Mouse (Mus musculus) MEL (cell line): ENCODE results near the gene St13. TPM values are rescaled to one million over a fixed set of nuclear protein-coding genes. Genes with fewer than 3 reads are reported as not detected.
"Not testable (repeated sequence)": the region's sequence is repeated elsewhere in the genome, so short reads cannot be mapped to it uniquely, and the experiment has no call there.

Experiments
- DNase-seq: peaks from one replicate; pipeline ENCODE4 v3.0.0; 2011; ENCODE audit warnings: low read depth, low spot score
- H3K27ac ChIP-seq: 2 replicates; pipeline ENCODE4 v1.5.1; 2012; ENCODE audit warnings: low read depth, mild to moderate bottlenecking, control low read depth, low read length, moderate library complexity; ENCODE audit not compliant: control insufficient read depth
- H3K27me3 ChIP-seq, 2 experiments: fragments of 150-350 bp in 1 of 2; sonication (generic) in 1 of 2; 2 replicates each; pipeline ENCODE4 v1.6.1; 2012; ENCODE audit warnings: low read length in 2 of 2, mild to moderate bottlenecking in 2 of 2, improper control_type of control experiment in 1 of 2, moderate library complexity in 1 of 2; ENCODE audit not compliant: insufficient read depth in 2 of 2, control insufficient read depth in 1 of 2
- H3K36me3 ChIP-seq, 2 experiments: 2 replicates each; pipeline ENCODE4 v1.6.1; 2012 to 2014; ENCODE audit warnings: low read length in 2 of 2, improper control_type of control experiment in 1 of 2, inconsistent platforms in 1 of 2, mild to moderate bottlenecking in 1 of 2; ENCODE audit not compliant: insufficient read depth in 2 of 2, control insufficient read depth in 1 of 2
- H3K4me1 ChIP-seq, 2 experiments: fragments of 150-350 bp in 1 of 2; sonication (generic) in 1 of 2; 2 replicates each; pipeline ENCODE4 v1.6.1; 2012; ENCODE audit warnings: low read length in 2 of 2, improper control_type of control experiment in 1 of 2, mild to moderate bottlenecking in 1 of 2; ENCODE audit not compliant: insufficient read depth in 2 of 2, control insufficient read depth in 1 of 2
- H3K4me3 ChIP-seq, 2 experiments: fragments of 150-350 bp in 1 of 2; sonication (generic) in 1 of 2; 2 replicates each; pipeline ENCODE4 v1.5.1; 2012; ENCODE audit warnings: low read depth in 2 of 2, low read length in 2 of 2, mild to moderate bottlenecking in 2 of 2, moderate library complexity in 2 of 2, control low read depth in 1 of 2, improper control_type of control experiment in 1 of 2; ENCODE audit not compliant: control insufficient read depth in 1 of 2, insufficient read depth in 1 of 2
- H3K79me2 ChIP-seq: 2 replicates; pipeline ENCODE4 v1.6.1; 2012; ENCODE audit warnings: mild to moderate bottlenecking, low read length, moderate library complexity; ENCODE audit not compliant: control insufficient read depth, poor library complexity, insufficient read depth
- H3K9ac ChIP-seq: 2 replicates; pipeline ENCODE4 v1.6.1; 2012; ENCODE audit warnings: low read depth, mild to moderate bottlenecking, control low read depth, low read length, moderate library complexity; ENCODE audit not compliant: control insufficient read depth, poor library complexity, severe bottlenecking
- H3K9me3 ChIP-seq: fragments of 150-350 bp; sonication (generic); replicated peaks from 2 replicates; pipeline ENCODE4 v1.6.1; 2012; ENCODE audit warnings: mild to moderate bottlenecking, low read length, improper control_type of control experiment, moderate library complexity; ENCODE audit not compliant: insufficient read depth
- BHLHE40 ChIP-seq: IDR thresholded peaks from 2 replicates; pipeline ENCODE4 v1.6.1; 2012; ENCODE audit warnings: low read depth, mild to moderate bottlenecking, inconsistent platforms, low read length, improper control_type of control experiment, borderline replicate concordance
- CHD1 ChIP-seq: IDR thresholded peaks from 2 replicates; pipeline ENCODE4 v1.6.1; 2012; ENCODE audit warnings: low read depth, mild to moderate bottlenecking, inconsistent platforms, low read length, improper control_type of control experiment
- CTCF ChIP-seq, 3 experiments: IDR thresholded peaks in 2 of 3; conservative IDR thresholded peaks in 1 of 3; 2 replicates each; pipeline ENCODE4 v1.5.1; 2011 to 2012; ENCODE audit warnings: low read length in 3 of 3, low read depth in 2 of 3, mild to moderate bottlenecking in 2 of 3, improper control_type of control experiment in 1 of 3, inconsistent platforms in 1 of 3, mixed read lengths in 1 of 3, moderate library complexity in 1 of 3; ENCODE audit not compliant: control insufficient read depth in 1 of 3, insufficient read depth in 1 of 3, poor library complexity in 1 of 3, severe bottlenecking in 1 of 3
- EP300 ChIP-seq, 2 experiments: IDR thresholded peaks; 2 replicates each; pipeline ENCODE4 v1.6.1; 2011; ENCODE audit warnings: improper control_type of control experiment in 2 of 2, low read length in 2 of 2, low read depth in 1 of 2, mild to moderate bottlenecking in 1 of 2
- GABPA ChIP-seq: IDR thresholded peaks from 2 replicates; pipeline ENCODE4 v1.6.1; 2012; ENCODE audit warnings: low read depth, mild to moderate bottlenecking, inconsistent platforms, low read length, improper control_type of control experiment, moderate library complexity
- GATA1 ChIP-seq: IDR thresholded peaks from 2 replicates; pipeline ENCODE4 v1.6.1; 2011; ENCODE audit warnings: low read depth, low read length, improper control_type of control experiment
- JUND ChIP-seq: IDR thresholded peaks from 2 replicates; pipeline ENCODE4 v1.6.1; 2011; ENCODE audit warnings: low read depth, mild to moderate bottlenecking, improper control_type of control experiment, low read length
- KAT2A ChIP-seq: conservative IDR thresholded peaks from 2 replicates; pipeline ENCODE4 v1.6.1; 2012; ENCODE audit warnings: low read depth, low read length, improper control_type of control experiment, inconsistent platforms
- MAX ChIP-seq: IDR thresholded peaks from 2 replicates; pipeline ENCODE4 v1.6.1; 2011; ENCODE audit warnings: low read length, improper control_type of control experiment
- MAZ ChIP-seq: IDR thresholded peaks from 2 replicates; pipeline ENCODE4 v1.6.1; 2012; ENCODE audit warnings: low read depth, mild to moderate bottlenecking, inconsistent platforms, low read length, improper control_type of control experiment
- MXI1 ChIP-seq: IDR thresholded peaks from 2 replicates; pipeline ENCODE4 v1.6.1; 2011; ENCODE audit warnings: mild to moderate bottlenecking, low read depth, low read length, improper control_type of control experiment
- MYB ChIP-seq: IDR thresholded peaks from 2 replicates; pipeline ENCODE4 v1.6.1; 2011; ENCODE audit warnings: mild to moderate bottlenecking, low read depth, low read length, improper control_type of control experiment
- MYC ChIP-seq: IDR thresholded peaks from 2 replicates; pipeline ENCODE4 v1.6.1; 2011; ENCODE audit warnings: low read depth, mild to moderate bottlenecking, low read length, improper control_type of control experiment, moderate library complexity
- NELFE ChIP-seq: IDR thresholded peaks from 2 replicates; pipeline ENCODE4 v1.6.1; 2011; ENCODE audit warnings: low read depth, low read length, improper control_type of control experiment
- NRF1 ChIP-seq: IDR thresholded peaks from 2 replicates; pipeline ENCODE4 v1.6.1; 2014; ENCODE audit warnings: low read depth, mild to moderate bottlenecking, inconsistent platforms, low read length, improper control_type of control experiment, moderate library complexity; ENCODE audit not compliant: poor library complexity, insufficient read depth, severe bottlenecking
- POLR2A ChIP-seq, 2 experiments: IDR thresholded peaks; 2 replicates each; pipeline ENCODE4 v1.6.1; 2011 to 2012; ENCODE audit warnings: low read length in 2 of 2, mild to moderate bottlenecking in 2 of 2, control low read depth in 1 of 2, improper control_type of control experiment in 1 of 2, low read depth in 1 of 2, moderate library complexity in 1 of 2; ENCODE audit not compliant: control insufficient read depth in 1 of 2, insufficient read depth in 1 of 2, poor library complexity in 1 of 2
- RCOR1 ChIP-seq: IDR thresholded peaks from 2 replicates; pipeline ENCODE4 v1.6.1; 2012; ENCODE audit warnings: low read depth, mild to moderate bottlenecking, inconsistent platforms, low read length, improper control_type of control experiment
- SIN3A ChIP-seq: IDR thresholded peaks from 2 replicates; pipeline ENCODE4 v1.6.1; 2012; ENCODE audit warnings: low read length, improper control_type of control experiment, inconsistent platforms
- UBTF ChIP-seq: IDR thresholded peaks from 2 replicates; pipeline ENCODE4 v1.6.1; 2012; ENCODE audit warnings: low read depth, mild to moderate bottlenecking, inconsistent platforms, low read length, improper control_type of control experiment, moderate library complexity, borderline replicate concordance; ENCODE audit not compliant: insufficient read depth
- USF1 ChIP-seq: IDR thresholded peaks from 2 replicates; pipeline ENCODE4 v1.6.1; 2014; ENCODE audit warnings: low read depth, mild to moderate bottlenecking, inconsistent platforms, low read length, improper control_type of control experiment, moderate library complexity
- USF2 ChIP-seq, 2 experiments: IDR thresholded peaks; 2 replicates each; pipeline ENCODE4 v1.6.1; 2011 to 2012; ENCODE audit warnings: improper control_type of control experiment in 2 of 2, low read length in 2 of 2, borderline replicate concordance in 1 of 2, inconsistent platforms in 1 of 2, low read depth in 1 of 2, mild to moderate bottlenecking in 1 of 2; ENCODE audit not compliant: insufficient read depth in 1 of 2
- ZC3H11A ChIP-seq: IDR thresholded peaks from 2 replicates; pipeline ENCODE4 v1.6.1; 2012; ENCODE audit warnings: low read depth, mild to moderate bottlenecking, inconsistent platforms, low read length, improper control_type of control experiment
- ZNF384 ChIP-seq: IDR thresholded peaks from 2 replicates; pipeline ENCODE4 v1.6.1; 2012; ENCODE audit warnings: low read depth, mild to moderate bottlenecking, inconsistent platforms, low read length, improper control_type of control experiment
- polyA plus RNA-seq, 2 experiments: library from polyadenylated mRNA; stranded (reverse) in 1 of 2; unstranded in 1 of 2; fragments of >175 nt in 1 of 2; fragments of >200 nt in 1 of 2; gene quantifications; 2 replicates each; pipeline versions ENCODE4 v1.2.1 to v1.2.4; 2012; ENCODE audit warnings: low replicate concordance in 2 of 2, low read depth in 1 of 2; ENCODE audit not compliant: insufficient read length in 2 of 2, insufficient read depth in 1 of 2, missing spikeins in 1 of 2
- total RNA-seq: library from RNA; depleted of rRNA; stranded (reverse); fragments of 300-350 nt; gene quantifications from 2 replicates; pipeline ENCODE4 v1.2.3, GENCODE M21; 2012

The St13 gene
- total and polyA plus RNA-seq, 3 experiments, result 191 to 423 TPM; not detected in 1

- not testable (repeated sequence) for H3K9me3 ChIP-seq, H3K27ac ChIP-seq, H3K27me3 ChIP-seq, H3K36me3 ChIP-seq, H3K79me2 ChIP-seq, H3K4me1 ChIP-seq
- peak; percentile 76 for DNase-seq
- Histone ChIP-seq H3K9ac (peak overlapping the region; percentile 30), H3K4me3 (peak overlapping the region; percentile 11 to 46; a peak in 3 of 4 replicates)
- TF ChIP-seq USF1, result 0 out of 2 replicates have a peak, but pooled peaks have one; percentile 9
- TF ChIP-seq SIN3A, result peak; percentile 54; the same call in 1 of the 2 replicates
- peak; percentile 88 for TF ChIP-seq MXI1
- TF ChIP-seq POLR2A (IDR thresholded peaks at IDR 0.05; ENCODE audit: control insufficient read depth in 1 of 2, insufficient read depth in 1 of 2, low read depth in 1 of 2, low read length in 2 of 2, poor library complexity in 1 of 2), result peak in 1 of 2 experiments; percentile 28; a peak in 1 of 4 replicates
- peak; percentile 72; the same call in 1 of the 2 replicates for TF ChIP-seq MAX
- TF ChIP-seq MYC, result peak; percentile 56; the same call in 1 of the 2 replicates
These were observed 17.0 kb upstream of the St13 start for GRCm38 (mm10) chr15:81416763-81417310.

- no peak within 1 kb of the TSS for H3K9ac ChIP-seq
- peaks cover 6% of the 10 kb centered on the region; the same call in 1 of the 2 replicates for H3K79me2 ChIP-seq
- no peak for DNase-seq
- H3K27me3 ChIP-seq, result no peaks in the 10 kb centered on the region
- H3K36me3 ChIP-seq, result no peaks in the 10 kb centered on the region; a peak in 2 of 4 replicates
- H3K4me3 ChIP-seq, result no peak within 1 kb of the TSS
- H3K27ac ChIP-seq, result no peak within 1 kb of the TSS
- TF ChIP-seq BHLHE40 (no peak), JUND (no peak), NRF1 (no peak), MAZ (no peak), ZNF384 (no peak), EP300 (IDR thresholded peaks at IDR 0.05; ENCODE audit: low read depth in 1 of 2, low read length in 2 of 2) (no peak), GABPA (no peak), KAT2A (no peak), CHD1 (no peak), UBTF (no peak), MAX (no peak), ZC3H11A (no peak), CTCF (IDR thresholded peaks at IDR 0.05 in 2 of 3, conservative IDR thresholded peaks at IDR 0.05 in 1 of 3; ENCODE audit: control insufficient read depth in 1 of 3, insufficient read depth in 1 of 3, low read depth in 2 of 3, low read length in 3 of 3, poor library complexity in 1 of 3, severe bottlenecking in 1 of 3) (no peak), MYB (no peak), USF1 (no peak), RCOR1 (no peak), GATA1 (no peak), USF2 (IDR thresholded peaks at IDR 0.05; ENCODE audit: borderline replicate concordance in 1 of 2, insufficient read depth in 1 of 2, low read depth in 1 of 2, low read length in 2 of 2) (no peak), NELFE (no peak)
- no peaks in the 10 kb centered on the region for H3K9me3 ChIP-seq
- no peaks in the 10 kb centered on the region for H3K4me1 ChIP-seq
These were observed 8.3 kb upstream of the St13 start, which contains the start of gene Dnajb7 for GRCm38 (mm10) chr15:81408199-81408598. Dnajb7 (minus strand) TSS chr15:81408299.
